Mouse (Mus musculus) neural tube, embryonic 14.5 days (tissue): ENCODE results near the gene Camk2g. TPM values are rescaled to one million over a fixed set of nuclear protein-coding genes. Genes with fewer than 3 reads are reported as not detected.

Experiments
- ATAC-seq: fragments of 200-750 bp; cut with Nextera tagmentation; 2 replicates; pipeline ENCODE4 v1.8.0; 2017; ENCODE audit warnings: low read depth, mild to moderate bottlenecking, moderate TSS enrichment, moderate library complexity
- H3K27ac ChIP-seq: fragments of 300-500 bp; sonication (generic); 2 replicates; pipeline ENCODE4 v1.5.1; 2014; ENCODE audit warnings: low read depth, mild to moderate bottlenecking, control low read depth, low read length, moderate library complexity, mixed read lengths
- H3K27me3 ChIP-seq: fragments of 300-500 bp; sonication (generic); 2 replicates; pipeline ENCODE4 v1.6.1; 2014; ENCODE audit warnings: low read length; ENCODE audit not compliant: control insufficient read depth, insufficient read depth
- H3K36me3 ChIP-seq: fragments of 300-500 bp; sonication (generic); 2 replicates; pipeline ENCODE4 v1.6.1; 2014; ENCODE audit warnings: low read length, mixed read lengths; ENCODE audit not compliant: control insufficient read depth, insufficient read depth
- H3K4me1 ChIP-seq: fragments of 300-500 bp; sonication (generic); 2 replicates; pipeline ENCODE4 v1.6.1; 2014; ENCODE audit warnings: low read length; ENCODE audit not compliant: control insufficient read depth, insufficient read depth
- H3K4me2 ChIP-seq: fragments of 300-500 bp; sonication (generic); 2 replicates; pipeline ENCODE4 v1.6.1; 2014; ENCODE audit warnings: mild to moderate bottlenecking, low read depth, low read length, control low read depth
- H3K4me3 ChIP-seq: fragments of 300-500 bp; sonication (generic); 2 replicates; pipeline ENCODE4 v1.5.1; 2014; ENCODE audit warnings: low read depth, low read length, control low read depth, mixed read lengths
- H3K9ac ChIP-seq: fragments of 300-500 bp; sonication (generic); replicated peaks from 2 replicates; pipeline ENCODE4 v1.6.1; 2014; ENCODE audit warnings: low read depth, mild to moderate bottlenecking, control low read depth, low read length, mixed read lengths
- H3K9me3 ChIP-seq: fragments of 300-500 bp; sonication (generic); 2 replicates; pipeline ENCODE4 v1.6.1; 2016; ENCODE audit warnings: low read length; ENCODE audit not compliant: control insufficient read depth
- WGBS: fragments of 180-500 bp; shearing (Covaris S2); extraction: QIAGEN DNeasy Blood & Tissue Kit; methylation state at CpG from one replicate; pipeline ENCODE4 v1.1.7; 2014; 5-methylcytosine and 5-hydroxymethylcytosine counted together
- polyA plus RNA-seq: library from polyadenylated mRNA; unstranded; fragments of >200 nt; fragmentation: Nextera tagmentation; extraction: Ambion mirVana; gene quantifications from 2 replicates; pipeline ENCODE4 v1.2.1, GENCODE M21; 2014

The Camk2g gene
- polyA plus RNA-seq, 1 experiment from 2014 or later = 232 TPM

DNA sequence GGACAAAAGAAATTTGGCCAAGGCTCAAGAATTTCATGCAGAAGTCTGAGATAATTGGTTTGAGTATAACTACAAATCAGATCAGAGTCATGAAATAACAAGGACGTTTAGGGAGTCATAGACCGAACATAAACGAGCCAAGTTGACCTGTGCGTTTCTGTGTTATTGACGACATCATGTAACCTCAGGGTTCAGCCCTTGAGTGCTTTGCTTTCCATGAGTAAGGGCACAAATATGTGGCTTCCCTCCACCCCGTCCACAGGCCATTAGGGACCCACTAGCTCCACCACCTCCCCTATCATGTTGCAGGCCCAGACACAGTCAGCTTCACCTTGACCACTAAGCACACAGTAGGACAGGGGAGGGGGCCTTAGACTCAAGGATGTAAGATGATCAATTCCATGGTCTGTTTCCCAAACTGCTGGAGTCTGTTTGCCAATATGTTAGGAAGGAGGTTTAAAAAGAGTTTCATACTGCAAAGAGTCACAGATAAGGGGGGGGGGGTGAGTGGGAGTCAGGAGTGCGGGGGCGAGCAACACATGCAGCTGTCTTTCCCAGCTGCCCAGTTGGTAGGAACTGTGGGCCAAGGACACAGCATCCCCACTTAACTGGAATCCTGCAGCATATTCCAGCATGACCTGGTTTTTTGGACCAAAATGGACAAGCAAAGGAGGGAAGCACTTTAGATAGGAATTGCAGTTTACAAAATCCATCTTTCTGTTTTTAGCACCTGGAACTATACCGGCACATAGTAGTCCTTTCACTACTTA lies 37.4 kb upstream of the Camk2g start:
- H3K9ac ChIP-seq = no peak overlapping the region
- no peaks in the 10 kb centered on the region for H3K9me3 ChIP-seq
- no peaks in the 10 kb centered on the region for H3K4me1 ChIP-seq
- H3K27me3 ChIP-seq = no peaks in the 10 kb centered on the region
- H3K4me3 ChIP-seq = no peak overlapping the region
- H3K36me3 ChIP-seq = no peaks in the 10 kb centered on the region
- no peak overlapping the region for H3K4me2 ChIP-seq
- WGBS = 91% methylated on average over 9 of the region's 9 CpGs
- H3K27ac ChIP-seq = no peak overlapping the region
- no peak for ATAC-seq

DNA sequence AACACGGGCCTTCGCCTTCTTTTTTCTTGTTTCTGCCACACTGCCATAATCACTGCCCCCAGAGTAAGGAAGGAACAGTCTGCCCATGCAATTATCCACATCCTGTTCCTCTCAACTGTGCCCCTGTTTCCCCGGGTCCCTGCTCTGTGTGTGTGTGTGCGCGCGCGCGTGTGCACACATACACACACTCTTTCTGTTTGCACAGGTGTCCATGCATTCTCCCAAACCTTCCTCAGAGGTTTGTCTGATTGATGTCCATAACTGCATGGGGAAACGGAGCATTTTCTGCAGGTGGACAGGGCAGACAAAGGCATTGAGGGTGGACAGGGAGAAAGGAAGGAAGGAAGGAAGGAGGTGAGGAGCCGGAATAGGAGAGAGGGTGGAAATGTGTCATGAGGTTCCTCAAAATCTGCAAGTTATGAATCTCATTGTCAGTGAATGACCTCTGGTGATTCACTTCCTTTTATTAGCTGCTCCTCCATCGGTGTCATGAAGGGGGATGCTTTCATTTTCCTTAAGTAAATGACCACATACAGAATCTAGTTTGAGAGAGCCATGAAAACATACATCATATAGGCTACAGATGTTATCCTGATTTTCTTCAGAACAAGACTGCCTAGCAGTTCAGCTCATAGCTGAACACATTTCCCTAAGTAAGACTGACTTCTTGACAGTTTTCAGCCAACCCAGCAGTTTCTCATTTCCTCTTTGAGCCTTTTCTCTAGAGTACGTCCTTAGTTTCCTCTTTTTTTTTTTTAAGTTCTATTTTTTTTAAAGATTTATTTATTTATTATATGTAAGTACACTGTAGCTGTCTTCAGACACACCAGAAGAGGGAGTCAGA lies 35.9 kb upstream of the Camk2g start:
- Histone ChIP-seq H3K4me2 (no peak overlapping the region), H3K27me3 (no peaks in the 10 kb centered on the region), H3K9ac (no peak overlapping the region), H3K4me1 (no peaks in the 10 kb centered on the region), H3K4me3 (no peak overlapping the region), H3K27ac (no peak overlapping the region), H3K9me3 (no peaks in the 10 kb centered on the region), H3K36me3 (no peaks in the 10 kb centered on the region)
- WGBS = 82% methylated on average over 12 of the region's 12 CpGs
- no peak for ATAC-seq

DNA sequence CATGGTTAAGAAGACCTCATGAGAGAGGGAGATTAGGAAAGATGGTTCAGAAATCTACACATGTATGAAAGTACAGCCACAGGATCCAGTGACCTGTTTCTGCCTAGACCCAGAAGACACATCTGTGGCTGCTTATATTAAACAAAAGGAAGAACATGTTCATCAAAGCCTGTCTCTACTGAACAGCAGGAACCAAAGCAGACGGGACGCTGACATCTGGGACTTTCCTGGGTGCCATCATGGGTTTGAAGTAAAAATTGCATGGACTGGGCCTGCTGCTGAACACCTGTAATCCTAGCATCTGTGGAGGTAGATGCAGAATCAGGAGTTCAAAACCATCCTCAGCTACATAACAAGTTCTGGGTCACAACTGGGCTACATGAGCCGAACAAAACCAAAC lies 34.6 kb upstream of the Camk2g start:
- Histone ChIP-seq H3K4me1 (no peaks in the 10 kb centered on the region), H3K27ac (no peak overlapping the region), H3K9me3 (no peaks in the 10 kb centered on the region), H3K27me3 (no peaks in the 10 kb centered on the region), H3K4me3 (no peak overlapping the region), H3K9ac (no peak overlapping the region), H3K4me2 (no peak overlapping the region), H3K36me3 (no peaks in the 10 kb centered on the region)
- no peak for ATAC-seq
- 88% methylated on average over 3 of the region's 3 CpGs for WGBS

DNA sequence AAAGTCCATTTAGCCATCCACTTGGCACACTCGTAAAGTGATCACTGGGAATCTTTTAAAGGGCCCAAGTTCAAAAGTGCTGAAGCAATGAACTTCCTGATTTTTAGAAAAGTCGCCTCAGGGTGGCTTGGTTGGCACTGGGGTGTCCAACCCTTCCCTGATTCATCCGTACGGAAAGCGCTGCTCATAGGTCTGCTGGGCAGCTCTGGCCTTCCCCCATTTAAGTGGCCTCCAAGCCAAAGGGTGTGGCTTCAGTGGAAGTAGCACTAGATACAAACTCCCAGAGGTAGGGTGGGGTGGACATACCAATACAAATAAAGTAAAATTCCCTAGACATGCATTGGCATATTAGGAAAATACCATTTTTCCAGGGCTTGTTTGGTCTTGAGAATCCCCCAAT lies 33.6 kb upstream of the Camk2g start:
- H3K27me3 ChIP-seq = no peaks in the 10 kb centered on the region
- H3K9me3 ChIP-seq = no peaks in the 10 kb centered on the region
- H3K4me3 ChIP-seq = no peak overlapping the region
- H3K9ac ChIP-seq = no peak overlapping the region
- no peaks in the 10 kb centered on the region for H3K36me3 ChIP-seq
- ATAC-seq = no peak
- H3K4me1 ChIP-seq = no peaks in the 10 kb centered on the region
- H3K27ac ChIP-seq = no peak overlapping the region
- no peak overlapping the region for H3K4me2 ChIP-seq
- 87% methylated on average over 5 of the region's 5 CpGs for WGBS

DNA sequence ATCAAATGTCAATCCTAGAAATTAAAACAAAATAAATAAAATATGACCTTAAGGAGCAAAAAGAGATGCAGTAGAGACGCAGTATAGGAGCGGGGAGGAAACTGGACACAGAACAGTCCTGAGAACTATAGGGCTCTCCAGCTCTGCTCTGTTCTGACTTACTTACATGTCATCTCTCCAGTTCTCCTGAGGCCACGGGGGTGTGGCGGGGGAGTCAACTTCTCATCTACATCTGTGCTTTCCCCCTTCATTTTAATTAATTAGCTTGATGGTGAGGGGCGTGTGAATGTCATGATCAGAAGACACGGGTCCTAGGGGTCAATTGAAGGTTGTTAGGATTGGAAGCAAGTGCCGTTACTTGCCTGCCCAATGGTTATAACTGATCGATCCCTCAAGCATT lies 33.2 kb upstream of the Camk2g start:
- no peak overlapping the region for H3K27ac ChIP-seq
- no peak overlapping the region for H3K9ac ChIP-seq
- no peaks in the 10 kb centered on the region for H3K36me3 ChIP-seq
- H3K9me3 ChIP-seq = no peaks in the 10 kb centered on the region
- H3K4me3 ChIP-seq = no peak overlapping the region
- H3K27me3 ChIP-seq = no peaks in the 10 kb centered on the region
- no peaks in the 10 kb centered on the region for H3K4me1 ChIP-seq
- 88% methylated on average over 8 of the region's 8 CpGs for WGBS
- no peak overlapping the region for H3K4me2 ChIP-seq
- ATAC-seq = no peak

DNA sequence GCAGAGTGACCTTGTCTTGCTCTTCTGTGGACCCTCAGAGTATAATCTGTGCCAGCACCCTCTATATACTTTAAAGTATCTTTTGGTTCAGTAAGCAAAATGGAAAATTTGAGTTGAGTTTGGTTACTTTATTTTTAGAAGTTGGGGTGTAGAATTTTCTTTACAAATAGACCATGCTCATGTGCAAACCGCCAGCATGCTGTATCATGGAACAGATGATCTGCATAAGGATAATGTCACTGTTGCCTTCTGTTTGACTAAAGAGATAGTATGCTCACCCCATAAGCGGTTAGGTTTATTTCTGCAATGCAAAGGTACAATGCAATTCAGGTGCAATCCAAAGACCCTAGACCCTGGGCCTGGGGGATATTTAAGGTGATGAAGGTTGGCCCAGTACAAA lies 31.6 kb upstream of the Camk2g start:
- Histone ChIP-seq H3K27ac (no peak overlapping the region), H3K4me2 (no peak overlapping the region), H3K9ac (no peak overlapping the region), H3K9me3 (no peaks in the 10 kb centered on the region), H3K27me3 (no peaks in the 10 kb centered on the region), H3K4me1 (no peaks in the 10 kb centered on the region), H3K36me3 (no peaks in the 10 kb centered on the region), H3K4me3 (no peak overlapping the region)
- no peak for ATAC-seq
- WGBS = 94% methylated on average over 2 of the region's 2 CpGs

DNA sequence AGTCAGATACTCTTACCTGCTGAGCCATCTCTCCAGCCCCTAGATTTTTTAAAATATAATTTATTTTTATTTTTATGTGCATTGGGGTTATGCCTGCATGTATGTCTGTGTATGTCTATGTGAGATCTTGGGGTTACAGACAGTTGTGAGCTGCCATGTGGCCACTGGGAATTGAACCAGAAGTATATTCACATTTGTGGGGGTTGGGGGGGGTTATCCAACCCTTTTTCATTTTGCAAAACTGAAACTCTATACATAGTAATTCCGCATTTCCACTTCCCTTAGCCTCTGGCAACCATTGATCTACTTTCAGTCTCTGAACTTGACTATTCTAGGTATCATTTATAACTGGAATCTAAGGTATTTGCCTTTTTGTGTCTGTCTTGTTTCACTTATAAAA lies 30.6 kb upstream of the Camk2g start:
- Histone ChIP-seq H3K9ac (no peak overlapping the region), H3K4me1 (no peaks in the 10 kb centered on the region), H3K4me3 (no peak overlapping the region), H3K9me3 (no peaks in the 10 kb centered on the region), H3K27me3 (no peaks in the 10 kb centered on the region), H3K4me2 (no peak overlapping the region), H3K36me3 (no peaks in the 10 kb centered on the region), H3K27ac (no peak overlapping the region)
- no peak for ATAC-seq
- 71% methylated on average over 1 of the region's 1 CpGs for WGBS

DNA sequence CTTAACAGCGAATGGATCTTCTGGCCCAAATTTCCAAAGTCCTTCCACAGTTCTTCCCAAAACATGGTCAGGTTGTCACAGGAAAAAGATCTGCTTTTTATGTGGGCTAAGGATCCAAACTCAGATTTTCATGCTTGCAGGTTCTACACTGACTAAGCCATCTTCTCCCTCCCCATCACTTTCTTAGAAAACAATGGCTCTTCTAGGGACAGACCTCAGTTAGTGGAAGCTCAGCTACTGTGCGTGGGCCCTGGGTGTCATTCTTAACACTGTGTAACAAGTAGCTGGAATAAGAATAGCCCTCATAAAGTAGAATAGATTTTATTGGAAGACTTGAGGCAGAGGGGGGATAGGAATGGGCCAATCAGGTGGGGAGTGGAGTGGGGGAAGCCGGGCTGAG lies 21.6 kb upstream of the Camk2g start:
- Histone ChIP-seq H3K36me3 (no peaks in the 10 kb centered on the region), H3K27ac (no peak overlapping the region), H3K9ac (no peak overlapping the region), H3K9me3 (no peaks in the 10 kb centered on the region), H3K4me1 (no peaks in the 10 kb centered on the region), H3K4me2 (no peak overlapping the region), H3K4me3 (no peak overlapping the region), H3K27me3 (no peaks in the 10 kb centered on the region)
- ATAC-seq = no peak
- WGBS = 85% methylated on average over 3 of the region's 3 CpGs

DNA sequence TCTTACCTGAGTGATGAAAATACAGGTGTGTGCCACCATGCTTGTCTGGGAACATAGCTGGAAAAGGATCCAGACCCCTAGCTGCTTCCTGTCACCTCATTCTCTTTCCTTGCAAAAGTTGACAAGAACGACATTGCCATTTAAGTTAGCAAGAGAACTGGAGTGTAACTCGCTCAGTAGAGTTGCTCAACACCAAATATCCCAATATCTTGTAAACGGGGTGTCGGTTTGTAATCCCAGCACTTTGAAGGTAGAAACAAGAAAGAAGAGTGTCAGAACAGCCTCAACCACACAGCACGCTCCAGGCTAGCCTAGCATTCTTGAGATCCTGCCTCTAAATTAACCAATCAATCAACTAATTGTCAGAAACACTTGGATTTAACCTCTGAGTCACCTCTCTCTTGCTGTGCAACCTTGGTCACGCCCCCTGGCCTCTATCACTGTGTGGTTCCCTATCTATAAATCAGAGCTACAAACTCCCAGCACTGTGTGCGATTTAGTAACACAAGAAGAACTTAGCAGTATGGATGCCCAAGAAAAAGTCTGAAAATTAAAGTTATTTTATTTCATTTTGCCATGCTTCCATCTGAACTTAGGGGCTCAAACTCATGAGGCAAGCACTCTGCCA lies 18.0 kb upstream of the Camk2g start:
- no peak overlapping the region for H3K9ac ChIP-seq
- H3K36me3 ChIP-seq = no peaks in the 10 kb centered on the region
- no peaks in the 10 kb centered on the region for H3K27me3 ChIP-seq
- H3K4me3 ChIP-seq = no peak overlapping the region
- 70% methylated on average over 7 of the region's 7 CpGs for WGBS
- no peak overlapping the region for H3K4me2 ChIP-seq
- H3K9me3 ChIP-seq = no peaks in the 10 kb centered on the region
- H3K4me1 ChIP-seq = no peaks in the 10 kb centered on the region
- H3K27ac ChIP-seq = no peak overlapping the region
- ATAC-seq = no peak
